9 mouse cellular contexts compared by ENCODE assay signal in the genomic region with DNA sequence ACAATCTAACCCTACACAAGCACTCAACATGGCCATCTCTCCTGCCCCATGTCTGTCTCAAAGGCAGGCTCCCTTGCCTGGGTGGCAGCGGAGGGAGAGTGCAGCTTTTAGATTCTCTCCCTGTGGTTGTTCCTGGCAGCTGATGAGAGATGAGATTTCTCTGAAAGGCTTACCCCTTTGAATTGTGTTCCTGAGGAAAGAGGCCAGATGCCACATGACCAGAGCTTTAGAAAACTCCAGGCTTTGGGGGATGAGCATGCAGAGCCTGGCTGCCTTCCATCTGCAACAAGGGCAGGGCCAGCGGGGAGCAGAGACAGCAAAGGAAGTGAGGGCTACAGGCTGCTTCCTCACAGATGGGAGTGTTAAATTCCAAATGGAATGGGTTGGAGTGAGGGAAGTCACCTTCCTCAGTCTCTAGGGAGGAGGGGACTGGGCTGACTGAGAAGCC. TPM values are rescaled to one million over a fixed set of nuclear protein-coding genes. Genes with fewer than 3 reads are reported as not detected.
A peak's percentile ranks its signal among the peaks of the same experiment; 100 is the strongest.
DNase-seq lines count a peak whose midpoint lies in the region; ATAC-seq and TF ChIP-seq lines count a peak whose summit lies in the region.
"Had no signal": no experiment of that assay in that cellular context is flagged by ENCODE, and none has a peak within 500 bp of the region (broad histone marks: within the 10 kb centered on the region; RNA-seq: fewer than 3 reads in every experiment).

No protein-coding gene starts in this region.

- H3K27me3 ChIP-seq in forebrain, embryonic 13.5 days, result no peaks in the 10 kb centered on the region
- H3K27me3 ChIP-seq in forebrain, embryonic 11.5 days (ENCODE audit: control insufficient read depth, insufficient read depth, low read length), result no peaks in the 10 kb centered on the region
- H3K27me3 ChIP-seq in forebrain, postnatal 0 days (ENCODE audit: insufficient read depth, low read length), result no peaks in the 10 kb centered on the region
- H3K27me3 ChIP-seq in midbrain, embryonic 14.5 days (ENCODE audit: control insufficient read depth, insufficient read depth, low read length), result no peaks in the 10 kb centered on the region
- H3K27me3 ChIP-seq: limb, embryonic 13.5 days had no signal

- WGBS in forebrain, embryonic 13.5 days, result 33% methylated on average over 2 of the region's 2 CpGs
- WGBS in forebrain, embryonic 11.5 days, result 41% methylated on average over 2 of the region's 2 CpGs
- 10% methylated on average over 2 of the region's 2 CpGs for WGBS in forebrain, postnatal 0 days
- WGBS in midbrain, embryonic 14.5 days, result 32% methylated on average over 2 of the region's 2 CpGs

- TF ChIP-seq CTCF in forebrain, postnatal 0 days (IDR thresholded peaks at IDR 0.05; ENCODE audit: low read depth), result no peak

- no peaks in the 10 kb centered on the region for H3K9me3 ChIP-seq in forebrain, embryonic 13.5 days (replicated peaks)
- no peaks in the 10 kb centered on the region for H3K9me3 ChIP-seq in forebrain, embryonic 11.5 days (ENCODE audit: control insufficient read depth, low read length)
- H3K9me3 ChIP-seq in forebrain, postnatal 0 days (ENCODE audit: low read length), result no peaks in the 10 kb centered on the region
- H3K9me3 ChIP-seq in midbrain, embryonic 14.5 days (ENCODE audit: control insufficient read depth, low read length), result no peaks in the 10 kb centered on the region
- H3K9me3 ChIP-seq: limb, embryonic 13.5 days had no signal

- DNase-seq in forebrain, embryonic 11.5 days (ENCODE audit: low spot score), result no peak
- peak; percentile 97 for DNase-seq in brain, adult 2 months (ENCODE audit: low read depth, low spot score)
- peak; percentile 69 for DNase-seq in forebrain, postnatal 0 days
- DNase-seq in kidney, postnatal 25 days, result peak; percentile 12 to 42
- peak; percentile 75 for DNase-seq in midbrain, embryonic 14.5 days
- DNase-seq in urinary bladder, postnatal 4 days (ENCODE audit: low spot score in 2 of 2), result no peak
- no peak for DNase-seq in spleen, postnatal 10 days (ENCODE audit: low spot score in 2 of 2)

- peak; percentile 77 for ATAC-seq in forebrain, embryonic 13.5 days
- no peak for ATAC-seq in forebrain, embryonic 11.5 days (replicated peaks; ENCODE audit: low FRiP score)
- ATAC-seq in forebrain, postnatal 0 days, result peak; percentile 87
- no peak for ATAC-seq in midbrain, embryonic 14.5 days (ENCODE audit: low FRiP score, low TSS enrichment)

- H3K36me3 ChIP-seq in forebrain, embryonic 13.5 days (ENCODE audit: poor library complexity, severe bottlenecking), result no peaks in the 10 kb centered on the region
- no peaks in the 10 kb centered on the region for H3K36me3 ChIP-seq in forebrain, embryonic 11.5 days (ENCODE audit: control insufficient read depth, insufficient read depth, low read length)
- no peaks in the 10 kb centered on the region for H3K36me3 ChIP-seq in forebrain, postnatal 0 days (ENCODE audit: insufficient read depth)
- H3K36me3 ChIP-seq in midbrain, embryonic 14.5 days (ENCODE audit: control insufficient read depth, insufficient read depth, low read length), result no peaks in the 10 kb centered on the region
- H3K36me3 ChIP-seq: limb, embryonic 13.5 days had no signal

- H3K27ac ChIP-seq in forebrain, embryonic 13.5 days, result peak overlapping the region; percentile 59
- no peak overlapping the region for H3K27ac ChIP-seq in forebrain, embryonic 11.5 days (ENCODE audit: low read depth, low read length)
- peak overlapping the region; percentile 57 for H3K27ac ChIP-seq in forebrain, postnatal 0 days (ENCODE audit: low read depth, low read length)
- peak overlapping the region; percentile 60 for H3K27ac ChIP-seq in midbrain, embryonic 14.5 days (replicated peaks; ENCODE audit: low read depth, low read length)
- H3K27ac ChIP-seq: limb, embryonic 13.5 days had no signal

- no peak overlapping the region for H3K4me3 ChIP-seq in forebrain, embryonic 13.5 days
- no peak overlapping the region for H3K4me3 ChIP-seq in forebrain, embryonic 11.5 days (ENCODE audit: low read depth, low read length)
- no peak overlapping the region for H3K4me3 ChIP-seq in forebrain, postnatal 0 days (ENCODE audit: low read depth, low read length)
- H3K4me3 ChIP-seq in midbrain, embryonic 14.5 days (replicated peaks; ENCODE audit: low read depth, low read length), result no peak overlapping the region
- H3K4me3 ChIP-seq: limb, embryonic 13.5 days had no signal

- H3K4me1 ChIP-seq in forebrain, embryonic 13.5 days, result peaks cover 9% of the 10 kb centered on the region
- no peaks in the 10 kb centered on the region for H3K4me1 ChIP-seq in forebrain, embryonic 11.5 days (replicated peaks; ENCODE audit: control insufficient read depth, insufficient read depth, low read length)
- no peaks in the 10 kb centered on the region for H3K4me1 ChIP-seq in forebrain, postnatal 0 days (ENCODE audit: insufficient read depth)
- H3K4me1 ChIP-seq in midbrain, embryonic 14.5 days (ENCODE audit: control insufficient read depth, insufficient read depth, low read length), result peaks cover 8% of the 10 kb centered on the region; the same call in 1 of the 2 replicates

- H3K9ac ChIP-seq in forebrain, embryonic 13.5 days, result no peak overlapping the region
- no peak overlapping the region for H3K9ac ChIP-seq in forebrain, embryonic 11.5 days (ENCODE audit: low read length)
- H3K9ac ChIP-seq in forebrain, postnatal 0 days, result no peak overlapping the region
- H3K9ac ChIP-seq in midbrain, embryonic 14.5 days (replicated peaks; ENCODE audit: low read length), result no peak overlapping the region
- H3K9ac ChIP-seq: limb, embryonic 13.5 days had no signal

- no peak overlapping the region for H3K4me2 ChIP-seq in forebrain, embryonic 13.5 days
- no peak overlapping the region for H3K4me2 ChIP-seq in forebrain, embryonic 11.5 days (ENCODE audit: low read depth, low read length, severe bottlenecking)
- H3K4me2 ChIP-seq in forebrain, postnatal 0 days (ENCODE audit: low read depth), result no peak overlapping the region
- H3K4me2 ChIP-seq in midbrain, embryonic 14.5 days (ENCODE audit: low read length), result no peak overlapping the region
- H3K4me2 ChIP-seq: limb, embryonic 13.5 days had no signal

RNA-seq across cellular contexts. Expression of gene Rbfox1, which starts 26.7 kb away (rescaled TPM):
- 52.1 and 58.3 TPM in 2 replicates for polyA plus RNA-seq in forebrain, embryonic 13.5 days (2015; fragmentation: Nextera tagmentation; extraction: Ambion mirVana)
- 4.6 and 6.0 TPM in 2 replicates for polyA plus RNA-seq in forebrain, embryonic 11.5 days (2014; fragmentation: Nextera tagmentation; extraction: Ambion mirVana)
- total RNA-seq in forebrain, postnatal 0 days (2014; rRNA removed), result 124 and 129 TPM in 2 replicates
- 213 and 214 TPM in 2 replicates for polyA plus RNA-seq in forebrain, postnatal 0 days (2015; fragmentation: Nextera tagmentation; extraction: Ambion mirVana)
- 125 and 142 TPM in 2 replicates for polyA plus RNA-seq in midbrain, embryonic 14.5 days (2014; fragmentation: Nextera tagmentation; extraction: Ambion mirVana)

Comparison
In these comparisons a context has a peak if more than half of its experiments do, and no peak if none do; other contexts are left out.
1. ATAC-seq: peak in forebrain, embryonic 13.5 days (single experiment) and forebrain, postnatal 0 days (single experiment); none in forebrain, embryonic 11.5 days (single experiment) and midbrain, embryonic 14.5 days (single experiment).
2. DNase-seq: peak in brain, adult 2 months (single experiment), forebrain, postnatal 0 days (single experiment), kidney, postnatal 25 days (2 of 2) and midbrain, embryonic 14.5 days (single experiment); none in forebrain, embryonic 11.5 days (single experiment), urinary bladder, postnatal 4 days (0 of 2) and spleen, postnatal 10 days (0 of 2).